Mouse (Mus musculus): Measurements from ENCODE around the gene Rnase12.

DNA sequence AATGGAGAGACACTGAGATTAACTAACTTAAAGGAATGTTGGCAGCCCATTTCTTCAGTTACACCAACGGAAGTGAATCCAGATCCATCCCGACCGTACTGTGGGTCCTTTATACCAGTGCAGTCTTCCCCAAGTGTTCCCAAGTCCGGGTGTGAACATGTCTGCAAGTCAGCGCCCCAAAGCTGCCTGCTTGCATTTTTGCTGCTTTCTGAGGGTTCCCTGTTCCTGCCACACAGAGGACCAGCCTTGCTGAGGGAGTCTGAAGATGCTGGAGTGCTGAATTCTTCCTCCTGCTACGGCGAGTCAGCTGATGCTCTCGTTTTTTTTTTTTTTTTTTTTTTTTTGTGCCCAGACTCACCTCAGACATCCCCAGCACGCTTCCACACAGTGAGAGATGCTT lies 37.5 kb upstream of the Rnase12 start:
- TF ChIP-seq CTCF (IDR thresholded peaks at IDR 0.05; ENCODE audit: extremely low read depth, insufficient read length, insufficient replicate concordance, low read depth, low read length): no peak
- TF ChIP-seq POLR2A (IDR thresholded peaks at IDR 0.05; ENCODE audit: low read depth, low read length): no peak
